Mouse (Mus musculus) embryonic facial prominence, embryonic 14.5 days (tissue): ENCODE measurements around the gene Llgl2. TPM values are rescaled to one million over a fixed set of nuclear protein-coding genes. Genes with fewer than 3 reads are reported as not detected.

Experiments
- ATAC-seq: fragments of 200-750 bp; cut with Nextera tagmentation; 2 replicates; pipeline ENCODE4 v1.8.0; 2017; ENCODE audit warnings: low read depth, moderate number of reproducible peaks, moderate TSS enrichment
- DNase-seq: peaks from one replicate; pipeline ENCODE4 v3.0.0-alpha.2; 2015; ENCODE audit warnings: low spot score
- H3K27ac ChIP-seq: fragments of 300-500 bp; sonication (generic); replicated peaks from 2 replicates; pipeline ENCODE4 v1.5.1; 2014; ENCODE audit warnings: low read depth, mild to moderate bottlenecking, low read length, moderate library complexity
- H3K27me3 ChIP-seq: fragments of 300-500 bp; sonication (generic); replicated peaks from 2 replicates; pipeline ENCODE4 v1.6.1; 2014; ENCODE audit warnings: low read length; ENCODE audit not compliant: control insufficient read depth, insufficient read depth
- H3K36me3 ChIP-seq: fragments of 300-500 bp; sonication (generic); 2 replicates; pipeline ENCODE4 v1.6.1; 2014; ENCODE audit warnings: low read length, mixed read lengths; ENCODE audit not compliant: control insufficient read depth, insufficient read depth
- H3K4me1 ChIP-seq: fragments of 300-500 bp; sonication (generic); 2 replicates; pipeline ENCODE4 v1.6.1; 2014; ENCODE audit warnings: antibody characterized with exemption, low read length; ENCODE audit not compliant: control insufficient read depth, insufficient read depth
- H3K4me2 ChIP-seq: fragments of 300-500 bp; sonication (generic); 2 replicates; pipeline ENCODE4 v1.6.1; 2014; ENCODE audit warnings: low read depth, mild to moderate bottlenecking, low read length, moderate library complexity, mixed read lengths
- H3K4me3 ChIP-seq: fragments of 300-500 bp; sonication (generic); 2 replicates; pipeline ENCODE4 v1.5.1; 2014; ENCODE audit warnings: low read depth, mild to moderate bottlenecking, low read length
- H3K9ac ChIP-seq: fragments of 300-500 bp; sonication (generic); 2 replicates; pipeline ENCODE4 v1.6.1; 2014; ENCODE audit warnings: low read depth, mild to moderate bottlenecking, low read length, moderate library complexity, mixed read lengths
- H3K9me3 ChIP-seq: fragments of 300-500 bp; sonication (generic); 2 replicates; pipeline ENCODE4 v1.6.1; 2016; ENCODE audit warnings: low read length; ENCODE audit not compliant: control insufficient read depth
- WGBS: fragments of 180-500 bp; shearing (Covaris S2); extraction: QIAGEN DNeasy Blood & Tissue Kit; methylation state at CpG from one replicate; pipeline ENCODE4 v1.1.7; 2014; 5-methylcytosine and 5-hydroxymethylcytosine counted together
- polyA plus RNA-seq: library from polyadenylated mRNA; unstranded; fragments of >200 nt; fragmentation: Nextera tagmentation; extraction: Ambion mirVana; gene quantifications from 2 replicates; pipeline ENCODE4 v1.2.1, GENCODE M21; 2014

Gene Llgl2
- polyA plus RNA-seq, 1 experiment from 2014 or later: 11.9 TPM

DNA sequence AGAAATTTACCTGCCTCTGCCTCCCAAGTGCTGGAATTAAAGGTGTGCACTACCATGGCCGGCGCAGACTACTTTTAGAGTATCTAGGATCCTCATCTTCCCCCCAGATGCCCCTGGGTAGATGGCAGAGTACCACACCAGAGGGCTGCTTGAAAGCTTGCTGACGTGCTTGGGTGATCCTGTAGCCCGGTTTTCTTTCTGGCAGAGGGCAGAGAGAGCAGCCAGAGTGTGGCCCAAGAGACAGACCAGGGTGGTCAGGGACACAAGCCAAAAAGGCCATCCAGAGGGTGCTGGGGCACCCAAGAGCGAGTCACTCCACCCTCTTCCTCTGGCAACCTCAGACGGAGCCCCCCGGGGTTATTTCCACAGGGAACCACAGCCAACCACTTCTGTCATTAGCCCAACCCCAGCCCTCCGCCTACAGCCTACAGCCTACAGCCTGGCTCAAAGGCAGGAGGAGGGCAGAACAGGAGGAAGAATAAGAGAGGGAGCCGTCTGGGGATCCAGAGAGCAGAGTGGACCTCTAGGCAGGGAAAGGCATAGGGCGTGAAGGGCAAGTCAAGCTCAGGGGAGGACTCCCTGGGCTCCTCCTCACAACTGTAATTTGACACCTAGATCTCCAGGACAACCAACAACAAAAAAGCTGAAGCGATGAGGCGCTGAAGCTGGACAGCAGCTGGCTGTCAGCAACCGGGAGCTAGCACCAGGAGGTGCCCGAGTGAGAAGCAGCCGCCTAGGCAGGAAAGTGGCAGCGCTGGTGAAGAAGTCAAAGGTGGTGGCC, 75.8 kb downstream of the Llgl2 start, which contains the start of gene Smim5:
TSS of gene Smim5 (plus strand) at position 481 of the 781 bp plus-strand sequence.
- 21% methylated on average over 16 of the region's 16 CpGs for WGBS
- H3K4me3 ChIP-seq: no peak within 1 kb of the TSS

DNA sequence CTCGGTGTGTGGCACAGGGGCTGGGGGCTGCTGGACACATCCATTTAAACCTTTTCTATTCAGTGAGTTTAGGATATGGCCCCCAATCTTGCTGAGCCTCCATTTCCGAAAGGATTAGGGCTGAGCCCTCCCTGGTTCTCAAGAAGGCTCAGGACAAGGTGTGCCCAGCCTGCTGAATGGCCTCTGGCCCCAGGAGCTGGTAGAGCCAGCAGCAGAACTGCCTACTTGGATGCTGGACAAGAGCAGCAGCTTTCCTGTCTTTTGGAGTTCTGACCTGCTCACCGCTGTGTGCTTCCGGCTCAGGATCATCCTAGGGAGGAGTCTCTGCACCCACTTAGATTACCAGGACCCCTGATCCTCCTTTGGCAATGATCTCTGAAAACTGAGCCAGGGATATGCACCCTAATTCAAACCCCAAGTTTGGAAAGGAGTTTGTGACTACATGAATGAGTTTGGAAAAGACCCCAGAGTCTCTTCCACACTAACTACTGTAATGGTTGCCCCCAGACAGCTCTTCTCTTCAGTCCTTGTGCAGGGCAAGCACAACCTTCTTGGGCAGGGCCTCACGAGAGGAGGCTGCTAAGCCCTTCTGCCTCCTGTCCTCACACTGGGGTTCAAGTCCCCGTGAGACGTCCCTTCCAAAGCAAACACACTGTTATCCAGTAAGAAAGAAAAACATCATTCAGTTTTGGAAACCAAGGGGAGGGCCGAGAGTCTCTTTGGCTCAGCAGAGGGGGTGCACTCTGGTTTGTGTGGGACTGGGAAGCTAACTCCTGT, 76.9 kb downstream of the Llgl2 start:
- H3K27ac ChIP-seq: no peak overlapping the region; the same call in 1 of the 2 replicates
- H3K9ac ChIP-seq: peak overlapping the region; percentile 19; the same call in 1 of the 2 replicates
- 0 out of 2 replicates have a peak, but pooled peaks cover 13% of the 10 kb centered on the region for H3K36me3 ChIP-seq
- H3K4me3 ChIP-seq: no peak overlapping the region
- no peaks in the 10 kb centered on the region for H3K9me3 ChIP-seq
- ATAC-seq: no peak
- peak overlapping the region; percentile 0; the same call in 1 of the 2 replicates for H3K4me2 ChIP-seq
- DNase-seq: no peak
- H3K4me1 ChIP-seq: peaks cover 36% of the 10 kb centered on the region
- H3K27me3 ChIP-seq: no peaks in the 10 kb centered on the region
- 69% methylated on average over 8 of the region's 8 CpGs for WGBS

More for the DNA sequence above, 75.8 kb downstream of the Llgl2 start, which contains the start of gene Smim5:
- H3K27me3 ChIP-seq: no peaks in the 10 kb centered on the region
- peak within 1 kb of the TSS; percentile 0; the same call in 1 of the 2 replicates for H3K4me2 ChIP-seq
- H3K9me3 ChIP-seq: no peaks in the 10 kb centered on the region
- peak within 1 kb of the TSS; percentile 54 for H3K27ac ChIP-seq
- DNase-seq (peak; percentile 90), ATAC-seq (peak; percentile 59)
- peaks cover 21% of the 10 kb centered on the region for H3K36me3 ChIP-seq
- H3K9ac ChIP-seq: 0 out of 2 replicates have a peak within 1 kb of the TSS, but pooled peaks have one; percentile 14
- H3K4me1 ChIP-seq: peaks cover 36% of the 10 kb centered on the region

DNA sequence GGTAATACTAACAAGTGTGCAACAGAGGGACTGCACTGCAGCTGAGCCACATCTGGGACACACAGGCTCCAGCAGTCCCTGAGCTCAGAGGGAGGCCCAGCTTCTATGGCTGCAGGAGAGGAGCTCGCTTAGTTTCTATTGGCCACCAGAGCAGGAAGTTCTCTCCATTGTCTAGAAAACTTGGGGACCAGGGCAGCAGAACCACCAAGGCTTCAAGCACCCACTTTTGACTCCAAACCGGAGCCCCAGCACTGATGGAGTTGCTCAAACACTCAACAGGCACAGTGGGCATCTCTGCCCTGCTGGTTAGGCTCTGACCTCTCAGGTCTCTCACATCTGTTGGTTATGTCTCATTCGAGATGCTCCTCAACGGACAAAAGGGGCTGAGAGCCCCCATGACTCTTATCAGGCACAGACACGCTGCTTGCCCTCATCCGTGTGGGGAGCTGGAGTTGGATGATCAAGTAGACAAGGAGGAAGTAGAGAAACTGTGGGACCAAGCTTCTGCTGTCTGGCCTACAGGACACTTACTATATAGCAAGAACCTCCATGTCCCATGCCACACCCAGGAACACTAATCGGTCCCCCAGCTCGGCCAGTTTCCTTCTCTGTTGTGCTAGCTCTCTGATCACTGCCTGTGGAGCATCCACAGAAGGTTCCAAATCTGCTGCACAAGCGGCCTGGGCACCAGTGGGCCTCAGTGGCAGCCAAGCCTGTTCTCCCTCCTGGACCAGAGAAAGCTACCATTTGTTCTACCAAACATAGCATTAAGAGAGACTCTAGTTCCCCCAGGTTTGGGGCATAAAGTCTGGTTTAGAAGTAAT, 77.7 kb downstream of the Llgl2 start:
- no peak overlapping the region for H3K4me2 ChIP-seq
- 0 out of 2 replicates have a peak, but pooled peaks cover 5% of the 10 kb centered on the region for H3K36me3 ChIP-seq
- H3K4me1 ChIP-seq: peaks cover 36% of the 10 kb centered on the region
- H3K4me3 ChIP-seq: no peak overlapping the region
- H3K27ac ChIP-seq: no peak overlapping the region
- no peaks in the 10 kb centered on the region for H3K27me3 ChIP-seq
- ATAC-seq (no peak), DNase-seq (no peak)
- H3K9ac ChIP-seq: peak overlapping the region; percentile 19; the same call in 1 of the 2 replicates
- 87% methylated on average over 8 of the region's 9 CpGs for WGBS
- H3K9me3 ChIP-seq: no peaks in the 10 kb centered on the region

DNA sequence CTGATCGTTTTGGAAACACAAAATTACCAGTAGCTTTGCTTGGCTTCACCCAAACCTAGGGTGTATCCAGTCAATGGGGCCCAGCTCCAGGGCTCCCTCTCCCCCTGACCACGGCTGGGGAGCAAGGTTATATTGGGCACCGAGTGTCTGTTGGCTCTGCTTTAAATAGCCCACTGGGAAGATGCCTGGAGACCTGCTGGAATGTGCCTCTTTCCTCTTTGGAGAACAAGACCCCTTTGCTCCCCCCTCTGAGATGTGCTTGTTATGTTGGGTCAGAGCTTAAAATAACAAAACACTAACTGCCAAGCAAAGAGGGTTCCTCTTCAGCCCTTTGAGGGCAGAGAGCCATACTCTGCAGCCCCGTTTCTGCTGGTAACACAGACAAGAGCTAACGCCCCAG, 78.3 kb downstream of the Llgl2 start:
- 58% methylated on average over 5 of the region's 5 CpGs for WGBS
- H3K36me3 ChIP-seq: 0 out of 2 replicates have a peak, but pooled peaks cover 4% of the 10 kb centered on the region
- H3K9ac ChIP-seq: no peak overlapping the region
- ATAC-seq: no peak
- H3K4me1 ChIP-seq: peaks cover 36% of the 10 kb centered on the region
- no peak overlapping the region for H3K4me3 ChIP-seq
- DNase-seq: no peak
- no peak overlapping the region for H3K27ac ChIP-seq
- 0 out of 2 replicates have a peak overlapping the region, but pooled peaks have one; percentile 0 for H3K4me2 ChIP-seq
- H3K9me3 ChIP-seq: no peaks in the 10 kb centered on the region
- H3K27me3 ChIP-seq: no peaks in the 10 kb centered on the region

DNA sequence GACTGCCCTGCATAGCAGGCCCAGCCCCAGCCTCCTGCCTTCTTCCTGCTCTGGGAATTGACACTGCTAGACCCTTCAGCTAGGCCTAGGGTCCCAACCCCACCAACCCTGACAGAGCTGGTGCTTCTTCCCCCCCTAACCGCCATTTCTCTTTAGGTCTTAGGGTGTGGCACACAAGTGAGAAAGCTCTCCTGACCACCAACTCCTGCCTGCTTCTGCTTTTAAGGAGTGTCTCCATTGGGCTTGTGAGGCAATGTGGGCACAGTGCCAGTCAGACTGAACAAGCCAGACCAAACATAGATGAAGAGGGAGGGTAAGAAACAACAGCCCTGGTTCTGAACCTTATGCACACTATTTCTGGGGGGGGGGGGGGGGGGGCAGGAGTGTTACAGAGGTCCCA, 79.0 kb downstream of the Llgl2 start:
- ATAC-seq (no peak), DNase-seq (peak; percentile 52)
- H3K27me3 ChIP-seq: no peaks in the 10 kb centered on the region
- H3K9me3 ChIP-seq: no peaks in the 10 kb centered on the region
- H3K9ac ChIP-seq: no peak overlapping the region
- peak overlapping the region; percentile 50 for H3K27ac ChIP-seq
- H3K4me3 ChIP-seq: no peak overlapping the region
- 0 out of 2 replicates have a peak, but pooled peaks cover 4% of the 10 kb centered on the region for H3K36me3 ChIP-seq
- 0 out of 2 replicates have a peak overlapping the region, but pooled peaks have one; percentile 0 for H3K4me2 ChIP-seq
- H3K4me1 ChIP-seq: peaks cover 36% of the 10 kb centered on the region
- 74% methylated on average over 1 of the region's 1 CpGs for WGBS

DNA sequence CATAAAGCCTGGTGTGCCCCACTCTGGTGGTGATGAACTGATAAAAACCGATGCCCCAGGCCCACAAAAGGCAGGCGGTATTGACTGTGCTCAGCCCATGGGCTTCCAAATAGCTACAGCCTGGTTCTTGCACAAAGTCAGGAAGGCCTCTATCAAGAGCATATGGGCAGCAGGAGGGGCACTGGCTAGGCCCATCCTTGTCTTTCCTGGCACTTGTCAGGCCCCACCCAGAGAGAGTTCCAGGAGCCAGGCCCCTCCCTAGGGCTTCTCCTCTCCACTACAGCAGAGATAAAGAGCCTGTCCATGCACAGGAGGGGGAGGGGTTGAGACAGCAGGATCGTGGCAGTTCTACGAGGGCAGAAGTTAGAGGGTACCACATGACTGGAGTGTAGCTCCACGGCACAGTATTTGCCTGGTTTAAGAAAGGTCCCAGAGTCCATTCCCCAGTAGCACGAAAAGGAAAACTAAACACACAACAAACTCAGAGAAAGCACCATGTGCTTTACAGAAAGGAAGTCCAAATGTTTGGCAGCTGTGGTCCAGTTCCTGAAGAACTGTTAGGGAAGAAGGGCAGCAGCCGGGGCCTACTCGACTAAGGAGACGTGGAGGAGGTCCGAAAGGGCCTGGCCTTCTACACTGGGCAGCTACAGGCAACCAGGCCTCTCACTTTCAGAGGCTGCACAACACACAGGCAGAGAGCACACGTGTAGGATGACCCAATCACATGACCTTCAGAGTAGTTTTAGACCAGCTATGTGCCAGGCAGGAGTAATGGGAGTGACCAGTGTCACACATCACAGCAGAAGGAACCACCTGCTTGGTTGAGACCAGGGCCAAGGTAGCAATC, 79.8 kb downstream of the Llgl2 start:
- Histone ChIP-seq H3K9me3 (no peaks in the 10 kb centered on the region), H3K27me3 (no peaks in the 10 kb centered on the region), H3K36me3 (peaks cover 10% of the 10 kb centered on the region; the same call in 1 of the 2 replicates), H3K4me2 (no peak overlapping the region), H3K27ac (0 out of 2 replicates have a peak overlapping the region, but pooled peaks have one; percentile 36), H3K9ac (no peak overlapping the region), H3K4me1 (peaks cover 36% of the 10 kb centered on the region), H3K4me3 (no peak overlapping the region)
- ATAC-seq (no peak), DNase-seq (peak; percentile 44)
- 73% methylated on average over 11 of the region's 11 CpGs for WGBS

DNA sequence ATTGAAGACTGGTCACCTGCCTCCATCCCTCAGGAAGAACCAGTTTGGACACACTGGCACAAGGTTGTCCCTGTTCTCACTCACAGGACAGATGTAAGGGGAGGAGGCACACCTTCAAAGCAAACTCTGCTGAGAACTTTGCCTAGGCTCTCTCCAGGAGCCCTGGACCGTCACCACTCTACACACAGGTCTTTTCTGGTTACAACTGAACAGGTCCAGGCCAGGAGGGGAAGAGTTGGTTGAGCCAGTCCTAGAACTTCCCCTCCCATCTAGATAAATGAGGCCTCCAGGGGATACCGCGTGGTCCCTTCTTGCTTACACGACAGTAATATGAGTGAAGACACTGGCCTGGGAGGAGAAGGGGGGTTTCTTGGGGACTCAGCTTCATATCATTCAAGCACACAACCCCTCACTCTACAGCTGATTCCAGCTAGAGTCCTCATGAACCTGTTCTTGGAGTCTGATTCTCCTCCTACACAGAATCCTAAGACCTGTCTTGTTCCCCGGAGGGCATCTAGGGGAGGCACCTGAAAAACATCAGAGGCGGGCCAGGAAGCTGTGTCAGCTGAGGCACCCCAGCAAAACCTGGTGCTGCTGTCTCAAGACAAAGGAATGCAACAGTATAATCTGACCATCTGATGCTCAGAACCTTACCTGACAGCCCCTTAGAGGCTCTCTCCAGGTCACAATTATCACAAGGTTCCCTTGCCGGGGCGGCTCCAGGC, 80.5 kb downstream of the Llgl2 start:
- peak overlapping the region; percentile 62 for H3K27ac ChIP-seq
- no peaks in the 10 kb centered on the region for H3K9me3 ChIP-seq
- WGBS: 69% methylated on average over 8 of the region's 8 CpGs
- no peak overlapping the region; the same call in 1 of the 2 replicates for H3K4me2 ChIP-seq
- no peak overlapping the region for H3K4me3 ChIP-seq
- peaks cover 10% of the 10 kb centered on the region; the same call in 1 of the 2 replicates for H3K36me3 ChIP-seq
- H3K9ac ChIP-seq: no peak overlapping the region; the same call in 1 of the 2 replicates
- ATAC-seq (peak; percentile 14; the same call in 1 of the 2 replicates), DNase-seq (peak; percentile 71)
- H3K27me3 ChIP-seq: no peaks in the 10 kb centered on the region
- peaks cover 36% of the 10 kb centered on the region for H3K4me1 ChIP-seq
